Mouse (Mus musculus): ENCODE results near the gene Slfn1.

DNA sequence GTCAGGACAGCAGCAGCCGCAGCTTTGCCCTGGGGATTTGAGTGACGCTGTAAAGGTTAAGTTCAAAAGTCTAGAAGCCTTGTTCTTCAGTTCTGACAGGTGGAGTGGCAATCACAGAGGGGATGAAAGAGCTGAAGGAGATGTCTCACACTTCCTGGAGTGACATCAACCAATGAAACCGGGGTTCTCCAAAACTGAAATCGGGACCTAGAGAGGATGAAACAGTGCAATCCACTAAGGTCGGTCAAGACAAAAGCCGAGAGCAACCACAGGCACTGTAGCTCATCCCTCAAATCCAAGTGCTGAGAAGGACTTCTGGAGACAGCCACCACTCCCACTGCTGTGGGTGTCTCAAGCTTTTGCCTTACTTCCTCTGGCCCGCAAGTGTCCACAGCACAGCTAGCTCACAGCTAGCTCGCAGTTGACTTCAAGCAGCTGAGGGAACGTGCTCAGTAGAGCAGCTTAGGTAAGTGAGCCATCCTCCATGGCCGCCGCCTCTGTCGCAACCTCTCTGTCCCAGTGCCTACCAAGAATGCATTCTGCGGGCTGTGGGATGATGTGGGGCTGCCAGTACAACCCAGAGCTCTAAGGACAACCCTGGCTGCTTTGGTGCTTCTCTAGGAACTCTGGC, at the start of gene Slfn1:
- TF ChIP-seq MAX (IDR thresholded peaks at IDR 0.05) (no peak), FOSL1 (IDR thresholded peaks at IDR 0.05; ENCODE audit: insufficient read depth, low read length, poor library complexity, severe bottlenecking) (no peak), CTCF (IDR thresholded peaks at IDR 0.05; ENCODE audit: control insufficient read depth, insufficient read depth, insufficient read length) (no peak), MYOD1 (IDR thresholded peaks at IDR 0.05; ENCODE audit: control insufficient read depth, insufficient read length, low read depth) (no peak), MYOG (IDR thresholded peaks at IDR 0.05; ENCODE audit: control insufficient read depth, extremely low read depth, insufficient read length) (no peak), CEBPB (IDR thresholded peaks at IDR 0.05; ENCODE audit: low read depth) (no peak), USF1 (IDR thresholded peaks at IDR 0.05; ENCODE audit: low read depth) (no peak)
